Mouse (Mus musculus): ENCODE measurements around the gene Gas1.

The Gas1 gene

DNA sequence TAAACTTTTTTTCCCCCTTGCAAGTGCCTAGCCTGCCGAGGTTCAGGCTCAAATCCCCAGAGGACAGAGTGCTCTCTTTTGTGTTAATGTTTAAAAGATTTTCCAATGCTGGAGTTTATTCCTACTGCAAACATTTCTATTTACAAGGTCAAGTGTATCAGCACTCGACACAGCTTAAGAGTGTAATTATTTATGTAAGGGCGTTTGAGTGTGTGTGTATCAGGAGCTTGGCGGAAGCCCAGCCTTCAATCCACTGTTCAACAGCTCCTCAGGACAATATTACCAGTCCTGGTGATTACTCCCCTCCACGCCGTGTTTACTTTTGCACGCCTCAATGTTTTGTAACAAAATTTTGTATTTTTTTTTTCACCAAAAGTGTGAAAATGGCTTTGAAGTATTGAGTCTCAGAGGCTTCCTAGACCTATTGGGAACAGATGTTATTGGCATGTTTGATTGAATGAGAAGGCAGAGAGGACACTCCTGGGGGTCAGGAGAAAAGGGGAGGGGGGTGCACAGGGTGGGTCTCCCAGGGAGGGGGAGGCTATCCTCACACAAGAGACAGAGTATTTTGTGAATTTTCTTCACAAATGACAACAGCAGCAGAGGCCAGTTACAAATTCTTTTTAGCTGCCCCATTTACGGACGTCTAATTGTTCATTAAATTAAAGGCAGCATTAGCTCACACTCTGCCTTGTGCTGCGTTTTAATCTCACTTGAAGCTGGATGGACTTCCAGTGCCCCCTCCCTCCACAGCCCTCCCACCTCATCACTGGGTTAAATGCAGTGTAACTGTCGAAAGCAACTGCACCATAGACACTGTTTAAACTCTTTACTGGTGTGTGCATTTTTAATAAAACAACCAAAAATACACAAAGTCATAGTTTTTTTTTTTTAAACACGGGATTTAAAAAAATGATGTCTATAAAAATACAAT lies 3.3 kb downstream of the Gas1 start:
- no peak for DNase-seq (ENCODE audit: low read depth, low spot score)

GRCm38 (mm10) chr13:60173186-60173585 lies 4.0 kb downstream of the Gas1 start:
- DNase-seq (ENCODE audit: low read depth, low spot score): no peak

- no peak for DNase-seq (ENCODE audit: low read depth, low spot score)
Observed at GRCm38 (mm10) chr13:60172366-60173017, 4.7 kb downstream of the Gas1 start.

DNA sequence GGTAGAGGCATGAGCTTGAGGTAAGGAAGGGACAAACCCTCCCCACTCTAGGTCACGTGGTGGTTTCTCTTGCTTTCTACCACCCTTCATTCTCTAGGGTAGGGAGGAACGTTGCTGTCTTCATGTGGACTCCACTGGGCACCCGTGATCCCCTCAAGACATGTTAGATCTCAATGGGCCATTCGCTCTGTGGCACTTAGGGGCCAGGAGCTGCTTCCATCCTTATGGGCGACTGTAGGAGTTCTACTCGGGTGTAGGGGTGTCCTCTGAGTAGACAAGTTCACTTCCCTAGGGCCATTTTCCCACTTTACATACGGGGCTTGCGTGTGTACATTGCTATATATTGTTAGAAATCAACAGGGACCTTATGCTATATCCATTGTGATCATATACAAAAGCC lies 5.4 kb downstream of the Gas1 start:
- no peak for DNase-seq (ENCODE audit: low read depth, low spot score)

DNA sequence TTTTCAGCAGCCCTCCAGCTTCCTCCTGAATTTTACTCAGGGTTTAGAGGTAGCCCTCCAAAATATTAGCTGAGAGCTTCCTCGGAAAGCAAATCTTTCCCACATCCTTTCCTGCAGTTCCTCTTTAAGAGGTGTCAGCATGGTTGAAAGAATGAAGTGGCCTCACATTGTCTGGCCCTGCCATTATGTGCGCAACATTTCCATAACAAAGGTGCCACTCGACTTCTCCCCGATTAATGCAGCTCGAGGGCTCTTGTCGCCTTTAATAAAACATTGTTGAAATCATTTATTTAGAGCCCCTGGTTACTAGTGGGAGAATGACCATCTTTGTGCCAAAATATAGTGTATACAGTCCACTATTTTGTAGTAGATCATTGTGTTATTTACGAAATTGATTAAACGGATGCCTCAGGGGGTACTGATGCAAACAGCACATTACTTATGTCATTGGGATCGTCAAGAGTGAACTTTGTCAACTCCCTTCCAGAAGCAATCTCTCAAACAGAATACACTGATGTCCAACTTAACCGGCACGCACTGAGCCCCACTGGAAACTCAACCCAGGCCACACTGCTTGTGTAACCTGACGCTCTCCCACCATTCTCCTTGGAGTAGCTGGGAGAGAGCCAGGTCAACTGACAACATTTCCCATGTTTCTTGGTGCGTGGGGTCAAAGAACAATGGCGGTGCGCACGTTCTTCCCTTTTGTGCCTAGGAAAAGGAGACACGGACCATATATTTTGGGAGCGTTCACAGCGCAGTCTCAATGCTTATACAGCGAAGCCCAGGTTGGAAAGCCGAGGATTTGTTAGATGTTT lies 6.1 kb downstream of the Gas1 start:
- DNase-seq (ENCODE audit: low read depth, low spot score): no peak

- DNase-seq (ENCODE audit: low read depth, low spot score): no peak
Observed at GRCm38 (mm10) chr13:60169026-60169425, 8.1 kb downstream of the Gas1 start.

GRCm38 (mm10) chr13:60156294-60157126 lies 20.7 kb downstream of the Gas1 start:
- no peak for DNase-seq (ENCODE audit: low read depth, low spot score)

DNA sequence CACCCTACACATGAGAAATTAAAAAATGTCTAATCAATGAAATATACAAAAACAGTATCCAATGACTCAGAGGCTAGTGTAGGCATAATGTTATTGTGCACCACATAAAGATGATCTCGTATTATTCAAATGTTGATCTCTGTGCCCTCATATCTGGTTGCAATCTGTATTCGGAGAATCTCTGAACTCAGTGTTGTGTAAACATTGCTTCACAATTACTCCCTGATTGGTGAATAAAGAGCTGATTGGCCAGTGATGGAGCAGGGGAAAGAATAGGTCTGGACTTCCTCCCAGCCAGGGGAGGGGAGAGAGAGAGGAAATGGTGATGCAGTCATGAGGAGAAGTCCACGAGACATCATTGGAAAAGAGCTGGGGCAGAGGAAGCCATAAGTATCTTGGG lies 23.0 kb downstream of the Gas1 start:
- DNase-seq (ENCODE audit: low read depth, low spot score): no peak

DNA sequence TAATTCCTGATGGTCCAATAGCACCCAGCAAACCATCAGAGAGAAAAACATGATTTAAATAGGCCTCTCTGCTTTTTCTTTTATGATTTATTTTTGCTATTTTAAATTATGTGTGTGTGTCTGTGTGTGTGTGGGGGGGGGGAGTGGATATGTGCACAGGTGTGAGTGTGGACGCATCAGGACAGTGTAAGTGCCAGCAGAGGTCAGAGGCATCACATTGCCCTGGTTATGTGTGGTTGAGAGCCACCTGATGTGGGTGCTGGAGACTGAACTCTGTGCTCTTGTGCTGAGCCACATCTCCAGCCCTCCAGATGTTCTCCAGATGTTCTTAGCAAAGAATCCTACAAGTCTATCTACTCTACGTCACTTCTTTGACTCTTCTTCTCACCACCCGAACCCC lies 28.9 kb downstream of the Gas1 start:
- no peak for DNase-seq (ENCODE audit: low read depth, low spot score)

GRCm38 (mm10) chr13:60147857-60148181 lies 29.3 kb downstream of the Gas1 start:
- no peak for DNase-seq (ENCODE audit: low read depth, low spot score)

GRCm38 (mm10) chr13:60146994-60147856 lies 29.9 kb downstream of the Gas1 start:
- DNase-seq (ENCODE audit: low read depth, low spot score): no peak

DNA sequence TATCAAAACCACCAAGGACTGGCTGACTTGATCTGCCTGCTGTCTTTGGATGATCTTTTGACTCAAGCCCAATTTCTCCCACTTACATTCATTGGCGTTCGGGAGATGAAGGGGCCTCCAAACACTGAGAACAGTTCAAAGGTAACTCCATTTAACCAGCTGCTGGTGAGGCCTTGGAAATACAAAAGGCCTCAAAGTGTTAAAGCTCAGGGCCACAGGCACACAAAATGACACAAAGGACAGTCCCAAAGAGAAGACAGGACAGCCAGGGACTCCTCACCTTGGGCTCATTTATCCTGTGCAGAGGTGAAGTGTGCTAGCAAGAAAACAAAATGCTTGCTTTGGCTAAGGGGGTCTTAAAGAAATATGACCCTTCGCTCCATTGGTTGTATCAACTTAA lies 30.9 kb downstream of the Gas1 start:
- DNase-seq (ENCODE audit: low read depth, low spot score): no peak

- no peak for DNase-seq (ENCODE audit: low read depth, low spot score)
Observed at GRCm38 (mm10) chr13:60136962-60137361, 40.2 kb downstream of the Gas1 start.

DNA sequence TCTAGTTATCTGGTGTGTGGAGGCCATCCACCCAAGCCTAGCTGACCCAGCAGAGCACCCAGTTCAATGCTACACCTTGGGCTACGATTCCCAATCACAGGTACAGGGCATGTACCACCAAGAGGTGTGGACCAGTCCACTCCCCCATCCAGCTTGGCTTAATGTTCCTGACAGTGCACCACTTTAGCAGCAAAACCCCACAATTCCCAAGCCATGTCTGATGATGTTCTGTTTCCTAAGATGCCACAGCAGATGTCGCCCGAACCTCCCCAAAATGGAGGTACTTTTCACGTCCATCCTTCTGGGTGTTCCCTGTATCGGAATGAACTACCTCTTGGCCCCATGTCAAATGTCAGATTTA lies 42.7 kb downstream of the Gas1 start:
- DNase-seq (ENCODE audit: low read depth, low spot score): no peak

GRCm38 (mm10) chr13:60133716-60134438 lies 43.3 kb downstream of the Gas1 start:
- no peak for DNase-seq (ENCODE audit: low read depth, low spot score)

- no peak for DNase-seq (ENCODE audit: low read depth, low spot score)
Observed at GRCm38 (mm10) chr13:60131771-60132170, 45.4 kb downstream of the Gas1 start.

DNA sequence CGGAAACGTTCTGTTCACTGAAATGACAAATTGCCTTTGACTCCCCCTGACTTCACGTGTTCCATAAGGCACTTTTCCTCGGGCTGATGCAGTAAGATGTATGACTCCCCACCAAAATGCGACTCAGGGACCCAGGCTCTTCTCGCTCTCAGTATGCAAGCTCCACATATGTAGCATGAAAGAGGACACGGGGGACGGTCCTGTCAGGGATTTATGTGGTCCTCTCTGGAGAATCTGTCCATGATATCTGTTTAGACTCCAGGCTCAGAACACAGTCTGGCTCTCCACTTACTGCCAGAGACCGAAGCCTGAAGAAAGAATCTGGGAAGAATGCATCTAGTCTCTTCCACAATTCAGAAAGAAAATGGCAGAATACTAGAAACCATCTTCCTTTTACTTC lies 47.6 kb downstream of the Gas1 start:
- no peak for DNase-seq (ENCODE audit: low read depth, low spot score)

DNA sequence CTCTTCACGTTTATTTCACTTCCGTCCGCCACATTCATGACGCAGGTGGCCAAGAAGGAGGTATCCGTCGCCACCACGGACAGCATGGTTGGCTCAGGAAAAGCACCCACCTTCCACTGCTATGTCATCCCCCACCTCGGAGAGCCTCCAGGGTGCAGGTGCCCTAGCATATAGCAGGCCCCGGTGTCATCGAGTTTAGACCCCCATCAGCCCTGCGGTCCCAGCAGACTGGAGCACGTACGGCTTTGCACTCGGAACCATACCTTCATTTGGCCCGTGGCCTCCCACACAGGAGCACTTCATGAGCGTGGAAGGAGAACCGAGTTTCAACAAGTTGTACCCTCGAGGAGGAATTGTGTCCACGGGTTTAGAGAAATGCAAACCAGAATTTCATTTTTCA lies 50.8 kb downstream of the Gas1 start:
- no peak for DNase-seq (ENCODE audit: low read depth, low spot score)

DNA sequence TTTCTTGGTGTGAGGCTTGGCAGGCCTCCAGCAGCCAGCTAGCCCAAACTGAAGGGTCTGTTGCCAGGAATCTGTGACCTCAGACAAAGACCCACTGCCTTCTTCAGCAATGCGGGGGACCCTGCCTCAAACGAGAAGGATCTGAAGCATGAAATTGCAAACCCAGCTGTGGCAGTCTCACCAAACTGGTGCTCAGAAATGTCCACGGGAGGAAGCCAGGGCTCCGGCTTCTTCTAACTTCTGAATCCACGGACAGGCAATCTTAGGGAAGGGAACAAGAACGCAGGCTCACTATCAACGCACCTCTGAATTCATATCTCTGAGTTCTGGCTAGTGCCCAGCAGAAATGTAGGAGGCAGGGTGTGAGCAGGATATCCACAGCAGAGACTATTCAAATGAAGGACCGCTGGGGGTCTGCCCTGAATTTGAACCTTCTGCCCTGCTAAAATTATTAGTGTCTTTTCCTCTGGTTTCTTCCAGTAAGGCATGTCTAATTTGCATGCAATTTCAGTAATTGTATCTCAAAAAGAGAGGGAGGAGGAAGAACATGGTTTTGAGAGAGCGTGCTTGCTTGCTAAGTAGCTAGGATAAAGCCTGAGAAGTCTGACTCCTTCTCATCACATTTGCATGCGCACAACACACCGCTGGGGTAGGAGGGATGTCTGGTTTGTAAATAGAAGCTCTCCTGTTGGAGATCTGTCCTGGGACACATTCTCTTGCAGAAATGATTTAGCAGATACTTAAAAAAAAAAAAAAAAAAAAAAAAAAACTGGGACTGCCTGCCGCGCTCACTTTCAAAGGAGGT lies 51.5 kb downstream of the Gas1 start:
- no peak for DNase-seq (ENCODE audit: low read depth, low spot score)
